Mouse (Mus musculus) CH12.LX (cell line): ENCODE measurements around the gene Irs2. TPM values are rescaled to one million over a fixed set of nuclear protein-coding genes. Genes with fewer than 3 reads are reported as not detected.

Experiments
- DNase-seq: peaks from one replicate; pipeline ENCODE4 v3.0.0-alpha.2; 2013; ENCODE audit errors: extremely low read depth
- H3K27ac ChIP-seq: 2 replicates; pipeline ENCODE4 v1.5.1; 2012; ENCODE audit warnings: low read depth, mild to moderate bottlenecking, control low read depth, moderate library complexity; ENCODE audit not compliant: insufficient read depth
- H3K27me3 ChIP-seq: replicated peaks from 2 replicates; pipeline ENCODE3; 2012; ENCODE audit warnings: inconsistent platforms
- H3K36me3 ChIP-seq, 2 experiments: replicated peaks in 1 of 2; 2 replicates each; pipeline versions ENCODE3 to v1.6.1; 2012; ENCODE audit warnings: inconsistent platforms in 1 of 2, low read length in 1 of 2, mild to moderate bottlenecking in 1 of 2, mixed read lengths in 1 of 2, moderate library complexity in 1 of 2; ENCODE audit not compliant: control insufficient read depth in 1 of 2, insufficient read depth in 1 of 2
- H3K4me1 ChIP-seq, 2 experiments: 2 replicates each; pipeline ENCODE4 v1.6.1; 2012; ENCODE audit warnings: inconsistent platforms in 1 of 2, moderate library complexity in 1 of 2; ENCODE audit not compliant: insufficient read depth in 2 of 2, control insufficient read depth in 1 of 2
- H3K4me2 ChIP-seq: 2 replicates; pipeline ENCODE4 v1.6.1; 2012; ENCODE audit warnings: low read depth, mild to moderate bottlenecking, control low read depth; ENCODE audit not compliant: poor library complexity, insufficient read depth, severe bottlenecking
- H3K4me3 ChIP-seq, 3 experiments: fragments of 150-350 bp in 1 of 3; sonication (generic) in 1 of 3; replicated peaks in 1 of 3; 2 replicates each; pipeline versions ENCODE3 to v1.5.1; 2011 to 2012; ENCODE audit warnings: low read depth in 2 of 3, low read length in 2 of 3, mild to moderate bottlenecking in 2 of 3, moderate library complexity in 2 of 3, control low read depth in 1 of 3, improper control_type of control experiment in 1 of 3, inconsistent platforms in 1 of 3, mixed read lengths in 1 of 3; ENCODE audit not compliant: poor library complexity in 1 of 3
- H3K79me2 ChIP-seq: replicated peaks from 2 replicates; pipeline ENCODE4 v1.6.1; 2012; ENCODE audit warnings: mild to moderate bottlenecking, moderate library complexity; ENCODE audit not compliant: control insufficient read depth, poor library complexity, insufficient read depth, severe bottlenecking; ENCODE audit errors: extremely low read depth
- H3K9ac ChIP-seq: 2 replicates; pipeline ENCODE4 v1.6.1; 2012; ENCODE audit warnings: low read depth, mild to moderate bottlenecking, control low read depth, moderate library complexity; ENCODE audit not compliant: insufficient read depth
- H3K9me3 ChIP-seq: replicated peaks from 2 replicates; pipeline ENCODE3; 2012; ENCODE audit warnings: low read length, inconsistent platforms, mixed read lengths
- CHD1 ChIP-seq: IDR thresholded peaks from 2 replicates; pipeline ENCODE4 v1.6.1; 2012; ENCODE audit warnings: low read depth, low read length, improper control_type of control experiment, inconsistent platforms
- E2F4 ChIP-seq: IDR thresholded peaks from 2 replicates; pipeline ENCODE4 v1.6.1; 2011; ENCODE audit warnings: low read depth, low read length, improper control_type of control experiment; ENCODE audit not compliant: insufficient replicate concordance
- ELF1 ChIP-seq: IDR thresholded peaks from 2 replicates; pipeline ENCODE4 v1.6.1; 2014; ENCODE audit warnings: low read depth, mild to moderate bottlenecking, inconsistent platforms, low read length, improper control_type of control experiment
- ETS1 ChIP-seq: conservative IDR thresholded peaks from 2 replicates; pipeline ENCODE4 v1.6.1; 2012; ENCODE audit warnings: low read depth, mild to moderate bottlenecking, inconsistent platforms, low read length, improper control_type of control experiment, moderate library complexity
- HCFC1 ChIP-seq: IDR thresholded peaks from 2 replicates; pipeline ENCODE4 v1.6.1; 2012; ENCODE audit warnings: low read depth, mild to moderate bottlenecking, inconsistent platforms, low read length, improper control_type of control experiment
- IRF4 ChIP-seq: IDR thresholded peaks from 2 replicates; pipeline ENCODE4 v1.6.1; 2014; ENCODE audit warnings: low read depth, mild to moderate bottlenecking, inconsistent platforms, low read length, improper control_type of control experiment
- JUND ChIP-seq: conservative IDR thresholded peaks from 2 replicates; pipeline ENCODE4 v1.6.1; 2011; ENCODE audit warnings: low read depth, low read length, improper control_type of control experiment
- MAFK ChIP-seq: IDR thresholded peaks from 2 replicates; pipeline ENCODE4 v1.6.1; 2011; ENCODE audit warnings: low read length, improper control_type of control experiment; ENCODE audit not compliant: insufficient replicate concordance
- MAX ChIP-seq: IDR thresholded peaks from 2 replicates; pipeline ENCODE4 v1.6.1; 2011; ENCODE audit warnings: low read length, improper control_type of control experiment
- MAZ ChIP-seq: IDR thresholded peaks from 2 replicates; pipeline ENCODE4 v1.6.1; 2012; ENCODE audit warnings: low read depth, mild to moderate bottlenecking, inconsistent platforms, low read length, improper control_type of control experiment, moderate library complexity
- MEF2A ChIP-seq: IDR thresholded peaks from 2 replicates; pipeline ENCODE4 v1.6.1; 2014; ENCODE audit warnings: low read depth, mild to moderate bottlenecking, inconsistent platforms, low read length, improper control_type of control experiment, borderline replicate concordance
- MXI1 ChIP-seq: IDR thresholded peaks from 2 replicates; pipeline ENCODE4 v1.6.1; 2011; ENCODE audit warnings: mild to moderate bottlenecking, low read depth, low read length, improper control_type of control experiment
- RCOR1 ChIP-seq: conservative IDR thresholded peaks from 2 replicates; pipeline ENCODE4 v1.6.1; 2012; ENCODE audit warnings: low read depth, mild to moderate bottlenecking, inconsistent platforms, low read length, improper control_type of control experiment
- SIN3A ChIP-seq: IDR thresholded peaks from 2 replicates; pipeline ENCODE4 v1.6.1; 2012; ENCODE audit warnings: low read length, improper control_type of control experiment, inconsistent platforms
- SMC3 ChIP-seq: IDR thresholded peaks from 2 replicates; pipeline ENCODE4 v1.6.1; 2011; ENCODE audit warnings: low read depth, low read length, improper control_type of control experiment
- TCF12 ChIP-seq: IDR thresholded peaks from 2 replicates; pipeline ENCODE4 v1.6.1; 2014; ENCODE audit warnings: low read depth, mild to moderate bottlenecking, inconsistent platforms, low read length, improper control_type of control experiment
- USF2 ChIP-seq: conservative IDR thresholded peaks from 2 replicates; pipeline ENCODE4 v1.6.1; 2011; ENCODE audit warnings: low read depth, low read length, improper control_type of control experiment
- ZC3H11A ChIP-seq: IDR thresholded peaks from 2 replicates; pipeline ENCODE4 v1.6.1; 2012; ENCODE audit warnings: low read depth, mild to moderate bottlenecking, inconsistent platforms, low read length, improper control_type of control experiment
- dilution Hi-C: fragments of 300-500 bp; cut with MboI; formaldehyde crosslinking; loops from 2 replicates; pipeline ENCODE4 v1.14.3; 2020; ENCODE audit warnings: low sequenced_read_pairs; ENCODE audit not compliant: extremely low pct_unique_long_range_greater_than_20kb, extremely low pct_ligation_motif_present
- in situ Hi-C: fragments of 300-500 bp; cut with MboI; formaldehyde crosslinking; loops from 3 replicates; pipeline ENCODE4 v1.14.3; 2019; ENCODE audit warnings: low sequenced_read_pairs, low pct_ligation_motif_present, low pct_unique_long_range_greater_than_20kb, mixed read lengths
- polyA plus RNA-seq: library from polyadenylated mRNA; unstranded; fragments of >175 nt; gene quantifications from 2 replicates; pipeline ENCODE4 v1.2.1, GENCODE M21; 2012; ENCODE audit warnings: low read depth; ENCODE audit not compliant: insufficient read length
- total RNA-seq, 2 experiments: library from RNA; depleted of rRNA; stranded (reverse); fragments of 300-350 nt in 1 of 2; fragments of >200 nt in 1 of 2; gene quantifications; 2 replicates each; pipeline ENCODE4 v1.2.3; 2012 to 2014

Irs2 gene
- total and polyA plus RNA-seq, 3 experiments, result 0.24 to 1.1 TPM; not detected in 1

GRCm38 (mm10) chr8:11035628-11036416, 27.6 kb upstream of the Irs2 start:
- peaks cover 1% of the 10 kb centered on the region for H3K27me3 ChIP-seq
- TF ChIP-seq MXI1 (no peak), SIN3A (no peak), E2F4 (no peak), ZC3H11A (no peak), IRF4 (no peak), SMC3 (no peak), JUND (no peak), MAZ (no peak), MEF2A (no peak), HCFC1 (no peak), ELF1 (no peak), ETS1 (no peak), TCF12 (no peak), RCOR1 (no peak), CHD1 (no peak), MAFK (no peak)
- H3K27ac ChIP-seq, result no peak overlapping the region
- H3K9ac ChIP-seq, result no peak overlapping the region
- H3K36me3 ChIP-seq, result no peaks in the 10 kb centered on the region
- no peak overlapping the region for H3K4me3 ChIP-seq
- no peak for DNase-seq
- no peak overlapping the region for H3K4me2 ChIP-seq
- no peaks in the 10 kb centered on the region for H3K4me1 ChIP-seq
- dilution Hi-C loops, result no loop called here
- peaks cover 8% of the 10 kb centered on the region for H3K9me3 ChIP-seq
- in situ Hi-C loops, result no loop called here
- no peaks in the 10 kb centered on the region for H3K79me2 ChIP-seq

- H3K4me2 ChIP-seq, result no peak overlapping the region
- no peak for DNase-seq
- no peak overlapping the region for H3K4me3 ChIP-seq
- no peak overlapping the region for H3K9ac ChIP-seq
- TF ChIP-seq MAX, result no peak
- no peak for TF ChIP-seq USF2
- dilution Hi-C loops, result no loop called here
- peaks cover 2% of the 10 kb centered on the region for H3K27me3 ChIP-seq
- no peaks in the 10 kb centered on the region for H3K9me3 ChIP-seq
- no peaks in the 10 kb centered on the region for H3K4me1 ChIP-seq
- H3K79me2 ChIP-seq, result no peaks in the 10 kb centered on the region
- in situ Hi-C loops, result no loop called here
- H3K36me3 ChIP-seq, result no peaks in the 10 kb centered on the region
- H3K27ac ChIP-seq, result no peak overlapping the region
Observed at GRCm38 (mm10) chr8:11024871-11025270, 16.6 kb upstream of the Irs2 start.
